Mouse (Mus musculus): Measurements from ENCODE around the gene Clec16a. TPM values are rescaled to one million over a fixed set of nuclear protein-coding genes. Genes with fewer than 3 reads are reported as not detected.

Gene Clec16a
- total RNA-seq, 4 experiments from 2014 or later, result 55.6 to 90.9 (median 70.4) TPM

- no peak for DNase-seq (ENCODE audit: low spot score in 2 of 2)
Measured at GRCm38 (mm10) chr16:10581234-10581898, 36.2 kb downstream of the Clec16a start.

- DNase-seq (ENCODE audit: low spot score in 2 of 2), result no peak
Measured at GRCm38 (mm10) chr16:10585165-10585564, 40.0 kb downstream of the Clec16a start.

GRCm38 (mm10) chr16:10586546-10586945 is 41.4 kb downstream of the Clec16a start:
- DNase-seq (ENCODE audit: low spot score in 2 of 2), result no peak

- DNase-seq (ENCODE audit: low spot score in 2 of 2), result no peak
Measured at GRCm38 (mm10) chr16:10599888-10600740, 55.0 kb downstream of the Clec16a start.

- peak in 1 of 2 experiments; percentile 16 for DNase-seq (ENCODE audit: low spot score in 2 of 2)
Measured at GRCm38 (mm10) chr16:10607802-10608201, 62.7 kb downstream of the Clec16a start.

GRCm38 (mm10) chr16:10609921-10610320 is 64.8 kb downstream of the Clec16a start:
- DNase-seq (ENCODE audit: low spot score in 2 of 2), result peak; percentile 40 to 62

- peak; percentile 31 to 55 for DNase-seq (ENCODE audit: low spot score in 2 of 2)
Measured at GRCm38 (mm10) chr16:10610801-10611200, 65.7 kb downstream of the Clec16a start.

- peak; percentile 22 to 26 for DNase-seq (ENCODE audit: low spot score in 2 of 2)
Measured at GRCm38 (mm10) chr16:10611306-10611705, 66.2 kb downstream of the Clec16a start.

GRCm38 (mm10) chr16:10613996-10614395 is 68.9 kb downstream of the Clec16a start:
- no peak for DNase-seq (ENCODE audit: low spot score in 2 of 2)

- no peak for DNase-seq (ENCODE audit: low spot score in 2 of 2)
Measured at GRCm38 (mm10) chr16:10620961-10621614, 75.9 kb downstream of the Clec16a start.

GRCm38 (mm10) chr16:10621710-10622109 is 76.6 kb downstream of the Clec16a start:
- no peak for DNase-seq (ENCODE audit: low spot score in 2 of 2)

GRCm38 (mm10) chr16:10626116-10626515 is 81.0 kb downstream of the Clec16a start:
- DNase-seq (ENCODE audit: low spot score in 2 of 2), result no peak

GRCm38 (mm10) chr16:10627136-10627668 is 82.1 kb downstream of the Clec16a start:
- DNase-seq (ENCODE audit: low spot score in 2 of 2), result no peak

GRCm38 (mm10) chr16:10628030-10628555 is 83.0 kb downstream of the Clec16a start:
- DNase-seq (ENCODE audit: low spot score in 2 of 2), result no peak

- DNase-seq (ENCODE audit: low spot score in 2 of 2), result no peak
Measured at GRCm38 (mm10) chr16:10628960-10629359, 83.8 kb downstream of the Clec16a start.

GRCm38 (mm10) chr16:10629361-10629760 is 84.2 kb downstream of the Clec16a start:
- DNase-seq (ENCODE audit: low spot score in 2 of 2), result no peak

GRCm38 (mm10) chr16:10634940-10635339 is 89.8 kb downstream of the Clec16a start:
- DNase-seq (ENCODE audit: low spot score in 2 of 2), result no peak

- no peak for DNase-seq (ENCODE audit: low spot score in 2 of 2)
Measured at GRCm38 (mm10) chr16:10637898-10638297, 92.8 kb downstream of the Clec16a start.

- no peak for DNase-seq (ENCODE audit: low spot score in 2 of 2)
Measured at GRCm38 (mm10) chr16:10639111-10639889, 94.2 kb downstream of the Clec16a start.

GRCm38 (mm10) chr16:10640041-10640440 is 94.9 kb downstream of the Clec16a start:
- peak; percentile 57 to 68 for DNase-seq (ENCODE audit: low spot score in 2 of 2)

- DNase-seq (ENCODE audit: low spot score in 2 of 2), result no peak
Measured at GRCm38 (mm10) chr16:10641146-10641545, 96.0 kb downstream of the Clec16a start.

Data from gastrocnemius, adult 8-10 months (tissue).